22 mouse cellular contexts compared by ENCODE assay signal in the genomic region with DNA sequence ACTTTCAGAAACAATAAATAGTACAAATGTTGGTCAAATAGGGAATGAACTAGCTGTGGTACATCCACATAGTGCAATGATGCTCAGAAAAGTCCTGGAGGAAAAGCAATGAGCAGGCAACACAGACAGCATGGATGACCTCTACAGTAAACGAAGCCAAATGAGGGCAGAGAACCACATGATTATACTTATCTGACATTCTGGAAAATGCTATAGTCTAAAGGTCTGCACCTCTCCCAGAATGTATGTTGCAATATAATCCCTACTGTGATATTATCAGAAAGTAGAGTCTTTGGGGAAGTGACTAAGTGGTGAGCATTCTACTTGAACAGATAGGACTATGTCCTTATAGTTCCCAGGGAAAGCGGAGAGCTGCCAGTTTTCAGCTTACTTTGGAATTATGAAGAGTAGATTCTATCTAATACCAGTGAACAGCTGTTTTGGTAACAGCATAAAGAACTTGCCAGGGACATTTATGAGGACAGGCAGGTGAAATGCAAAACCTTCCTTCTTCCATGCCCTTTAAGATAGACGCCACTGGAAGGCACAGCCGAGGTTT.
"Had no signal": no experiment of that assay in that cellular context is flagged by ENCODE, and none has a peak within 500 bp of the region (broad histone marks: within the 10 kb centered on the region; RNA-seq: fewer than 3 reads in every experiment).

No protein-coding gene starts in this region.

- H3K9me3 ChIP-seq: liver, embryonic 15.5 days; lung, embryonic 15.5 days; midbrain, embryonic 10.5 days; midbrain, embryonic 12.5 days; neural tube, embryonic 13.5 days; neural tube, embryonic 15.5 days had no signal

- H3K9ac ChIP-seq: liver, embryonic 15.5 days; liver, postnatal 0 days; lung, embryonic 15.5 days; midbrain, embryonic 12.5 days; neural tube, embryonic 13.5 days; neural tube, embryonic 15.5 days had no signal

- H3K4me1 ChIP-seq: liver, embryonic 15.5 days; lung, embryonic 15.5 days; midbrain, embryonic 10.5 days; midbrain, embryonic 12.5 days; neural tube, embryonic 13.5 days; neural tube, embryonic 15.5 days had no signal

- H3K4me2 ChIP-seq: liver, embryonic 15.5 days; lung, embryonic 15.5 days; midbrain, embryonic 12.5 days; neural tube, embryonic 13.5 days; neural tube, embryonic 15.5 days had no signal

- DNase-seq: liver, postnatal 0 days; lung, adult 2 months; lung, postnatal 14 days; lung, postnatal 4 days; midbrain, embryonic 14.5 days; retina, postnatal 1 day; right cerebral cortex, adult 18-20 months; right cerebral cortex, postnatal 25 days; right cerebral cortex, postnatal 4 days; spleen, adult 18-20 months; thymus, adult 18-20 months; thymus, postnatal 14 days; thymus, postnatal 4 days had no signal

- H3K27me3 ChIP-seq: liver, embryonic 15.5 days; lung, embryonic 15.5 days; midbrain, embryonic 12.5 days; neural tube, embryonic 13.5 days; neural tube, embryonic 15.5 days had no signal

- H3K27ac ChIP-seq: liver, embryonic 15.5 days; lung, embryonic 15.5 days; midbrain, embryonic 10.5 days; midbrain, embryonic 12.5 days; neural tube, embryonic 13.5 days; neural tube, embryonic 15.5 days had no signal

- ATAC-seq: liver, postnatal 0 days; lung, postnatal 0 days; midbrain, embryonic 16.5 days had no signal

- H3K36me3 ChIP-seq: liver, embryonic 15.5 days; lung, embryonic 15.5 days; midbrain, embryonic 10.5 days; midbrain, embryonic 12.5 days; neural tube, embryonic 13.5 days; neural tube, embryonic 15.5 days had no signal

- H3K4me3 ChIP-seq: liver, embryonic 15.5 days; lung, embryonic 15.5 days; midbrain, embryonic 10.5 days; midbrain, embryonic 12.5 days; myocyte; neural tube, embryonic 13.5 days; neural tube, embryonic 15.5 days had no signal
